In the genomic region with DNA sequence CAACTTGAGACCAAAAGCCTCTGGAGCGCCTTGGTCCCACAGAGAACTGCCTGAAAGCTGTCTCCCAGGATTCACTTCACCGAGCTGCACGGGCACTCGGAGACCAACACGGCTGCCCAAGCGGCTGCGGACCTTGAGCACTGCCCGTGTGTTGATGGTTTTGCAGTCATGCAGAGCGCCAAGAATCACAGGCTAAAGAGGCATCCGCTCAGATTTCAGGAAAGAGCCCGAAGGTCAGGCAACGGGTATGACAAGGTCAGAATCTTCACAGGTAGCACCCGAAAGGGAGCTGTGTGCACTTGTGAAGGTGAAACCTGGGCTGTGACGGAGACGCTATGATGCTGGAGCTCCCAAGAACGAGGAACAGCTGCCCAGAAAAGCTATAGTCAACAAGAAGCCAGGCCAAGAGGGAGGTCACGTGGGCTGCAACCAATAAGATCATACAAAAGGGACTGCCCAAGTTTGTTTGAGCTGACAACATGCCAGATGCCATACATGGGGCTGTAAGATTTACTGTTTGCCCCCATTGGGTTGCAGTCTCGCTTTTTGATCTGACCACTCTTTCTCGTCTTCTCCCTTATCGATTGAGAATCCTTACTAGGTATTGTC, we compare ENCODE assay signal across 32 mouse cellular contexts. TPM values are rescaled to one million over a fixed set of nuclear protein-coding genes. Genes with fewer than 3 reads are reported as not detected.
DNase-seq lines count a peak whose midpoint lies in the region; ATAC-seq and TF ChIP-seq lines count a peak whose summit lies in the region.
"Had no signal": no experiment of that assay in that cellular context is flagged by ENCODE, and none has a peak within 500 bp of the region (broad histone marks: within the 10 kb centered on the region; RNA-seq: fewer than 3 reads in every experiment).

No protein-coding gene starts in this region.

- peak; percentile 17 for DNase-seq in NIH3T3 (ENCODE audit: low read depth)
- DNase-seq in induced T-regulatory cell, adult 2 months (ENCODE audit: low read depth): peak; percentile 13
- DNase-seq in kidney, postnatal 25 days: peak; percentile 47 to 75
- DNase-seq in layer of hippocampus, postnatal 36 days: no peak
- DNase-seq in cerebellum, postnatal 25 days: no peak
- DNase-seq in stomach, postnatal 0 days (ENCODE audit: low spot score): no peak
- DNase-seq: adrenal gland, adult 8-10 months; B cell, adult 2 months; cerebellum, adult 2 months; gastrocnemius, postnatal 14 days; heart, adult 18-20 months; heart, postnatal 10 days; liver, embryonic 13.5 days; right cerebral cortex, postnatal 14 days had no signal

- TF ChIP-seq EP300 in stomach, postnatal 0 days (optimal IDR thresholded peaks at IDR 0.05): no peak

- no peaks in the 10 kb centered on the region for H3K27me3 ChIP-seq in kidney, embryonic 14.5 days (ENCODE audit: control insufficient read depth, insufficient read depth, low read length)
- H3K27me3 ChIP-seq in stomach, postnatal 0 days (ENCODE audit: control insufficient read depth, insufficient read depth, low read length): no peaks in the 10 kb centered on the region
- H3K27me3 ChIP-seq: CH12.LX; heart, embryonic 12.5 days; limb, embryonic 13.5 days; midbrain, embryonic 12.5 days had no signal

- TF ChIP-seq CTCF in stomach, postnatal 0 days (IDR thresholded peaks at IDR 0.05; ENCODE audit: low read depth): no peak

- no peaks in the 10 kb centered on the region for H3K36me3 ChIP-seq in kidney, embryonic 14.5 days (ENCODE audit: control insufficient read depth, insufficient read depth, low read length)
- H3K36me3 ChIP-seq in stomach, postnatal 0 days (ENCODE audit: control insufficient read depth, insufficient read depth, low read length): no peaks in the 10 kb centered on the region
- H3K36me3 ChIP-seq: G1E; heart, embryonic 12.5 days; hindbrain, embryonic 10.5 days; limb, embryonic 13.5 days; liver, embryonic 13.5 days; midbrain, embryonic 12.5 days had no signal

- 63% methylated on average over 20 of the region's 20 CpGs for WGBS in kidney, embryonic 14.5 days
- 85% methylated on average over 20 of the region's 20 CpGs for WGBS in stomach, postnatal 0 days

- peak; percentile 78; the same call in 1 of the 2 replicates for ATAC-seq in kidney, embryonic 14.5 days (ENCODE audit: low FRiP score, low TSS enrichment)
- no peak for ATAC-seq in stomach, postnatal 0 days (ENCODE audit: low FRiP score, low TSS enrichment)
- ATAC-seq: activated CD4-positive, CD25-positive, alpha-beta regulatory T cell, adult 4 months; forebrain, embryonic 14.5 days; hindbrain, embryonic 16.5 days; intestine, embryonic 16.5 days had no signal

- H3K27ac ChIP-seq in kidney, embryonic 14.5 days (ENCODE audit: low read depth, low read length): no peak overlapping the region
- H3K27ac ChIP-seq in stomach, postnatal 0 days (replicated peaks): no peak overlapping the region
- H3K27ac ChIP-seq: hindbrain, embryonic 10.5 days; limb, embryonic 13.5 days; liver, embryonic 13.5 days; midbrain, embryonic 12.5 days had no signal

- no peak overlapping the region; the same call in 1 of the 2 replicates for H3K4me3 ChIP-seq in kidney, embryonic 14.5 days (ENCODE audit: low read length)
- H3K4me3 ChIP-seq in stomach, postnatal 0 days (ENCODE audit: low read depth, low read length): no peak overlapping the region
- H3K4me3 ChIP-seq: heart, embryonic 12.5 days; hindbrain, embryonic 10.5 days; limb, embryonic 13.5 days; liver, embryonic 13.5 days; midbrain, embryonic 12.5 days had no signal

- 0 out of 2 replicates have a peak, but pooled peaks cover 5% of the 10 kb centered on the region for H3K4me1 ChIP-seq in kidney, embryonic 14.5 days (ENCODE audit: control insufficient read depth, insufficient read depth, low read length)
- H3K4me1 ChIP-seq in stomach, postnatal 0 days (replicated peaks; ENCODE audit: control insufficient read depth, insufficient read depth): no peaks in the 10 kb centered on the region
- H3K4me1 ChIP-seq: heart, embryonic 12.5 days; liver, embryonic 13.5 days; midbrain, embryonic 12.5 days had no signal

- peak overlapping the region; percentile 24; the same call in 1 of the 2 replicates for H3K4me2 ChIP-seq in kidney, embryonic 14.5 days (replicated peaks; ENCODE audit: low read depth, low read length)
- no peak overlapping the region for H3K4me2 ChIP-seq in stomach, postnatal 0 days (replicated peaks; ENCODE audit: low read depth)
- H3K4me2 ChIP-seq: heart, embryonic 12.5 days; limb, embryonic 13.5 days; liver, embryonic 13.5 days; midbrain, embryonic 12.5 days had no signal

- no peak overlapping the region for H3K9ac ChIP-seq in kidney, embryonic 14.5 days (ENCODE audit: low read depth, low read length)
- no peak overlapping the region for H3K9ac ChIP-seq in stomach, postnatal 0 days (ENCODE audit: low read length)
- H3K9ac ChIP-seq: heart, embryonic 12.5 days; limb, embryonic 13.5 days; liver, embryonic 13.5 days; midbrain, embryonic 12.5 days had no signal

- no peaks in the 10 kb centered on the region for H3K9me3 ChIP-seq in kidney, embryonic 14.5 days (ENCODE audit: control insufficient read depth, low read length)
- H3K9me3 ChIP-seq in stomach, postnatal 0 days (ENCODE audit: control insufficient read depth, low read length): no peaks in the 10 kb centered on the region
- H3K9me3 ChIP-seq: G1E; heart, embryonic 12.5 days; hindbrain, embryonic 10.5 days; limb, embryonic 13.5 days; liver, embryonic 13.5 days; midbrain, embryonic 12.5 days had no signal

RNA-seq across cellular contexts. Expression of a gene that starts 19.2 kb away (rescaled TPM):
- polyA plus RNA-seq in kidney, embryonic 14.5 days (2014; fragmentation: Nextera tagmentation; extraction: Ambion mirVana): not detected in 2 replicates
- total RNA-seq in layer of hippocampus, postnatal 36 days (2021): under 1 TPM in 1 of 2 experiments, not detected in 1; 0.20 TPM
- 1.6 and 2.1 TPM in 2 replicates for polyA plus RNA-seq in stomach, postnatal 0 days (2015; fragmentation: Nextera tagmentation; extraction: Ambion mirVana)
- total RNA-seq: adrenal gland, adult 8-10 months; CH12.LX; gastrocnemius, postnatal 14 days; heart, adult 18-20 months; heart, postnatal 10 days; layer of hippocampus, adult 8-10 months; left cerebral cortex, adult 18-20 months; left cerebral cortex, postnatal 25 days; megakaryocyte, adult 5-6 weeks had no signal
- polyA plus RNA-seq: cerebellum, adult 2 months; forebrain, embryonic 14.5 days; G1E; heart, embryonic 12.5 days; hindbrain, embryonic 10.5 days; limb, embryonic 13.5 days; liver, embryonic 13.5 days; lung, embryonic 16.5 days; midbrain, embryonic 12.5 days; neural tube, embryonic 11.5 days; thymus, postnatal 0 days had no signal

RNA-seq across cellular contexts. Expression of a gene that starts 21.2 kb away (rescaled TPM):
- polyA plus RNA-seq in kidney, embryonic 14.5 days (2014; fragmentation: Nextera tagmentation; extraction: Ambion mirVana): 10.8 and 20.3 TPM in 2 replicates
- 10 to 100 TPM; 69.8 to 72.7 TPM for total RNA-seq in layer of hippocampus, postnatal 36 days (2021)
- 2.8 and 3.6 TPM in 2 replicates for polyA plus RNA-seq in stomach, postnatal 0 days (2015; fragmentation: Nextera tagmentation; extraction: Ambion mirVana)

Comparison
In these comparisons a context has a peak if more than half of its experiments do, and no peak if none do; other contexts are left out.
1. DNase-seq: peak in NIH3T3 (single experiment), induced T-regulatory cell, adult 2 months (single experiment) and kidney, postnatal 25 days (2 of 2); none in layer of hippocampus, postnatal 36 days (0 of 2), cerebellum, postnatal 25 days (0 of 2) and stomach, postnatal 0 days (single experiment).